Mouse (Mus musculus) left cerebral cortex, adult 9 months (tissue): Measurements from ENCODE around the gene Ltbr.
"Not testable (repeated sequence)": the region's sequence is repeated elsewhere in the genome, so short reads cannot be mapped to it uniquely, and the experiment has no call there.

Source experiments
- DNase-seq, 2 experiments: peaks; one replicate each; pipeline ENCODE4 v3.0.0; 2022; ENCODE audit warnings: low spot score in 2 of 2

Gene Ltbr

GRCm38 (mm10) chr6:125271455-125272227, 42.0 kb downstream of the Ltbr start:
- DNase-seq = peak; percentile 85 to 97

DNA sequence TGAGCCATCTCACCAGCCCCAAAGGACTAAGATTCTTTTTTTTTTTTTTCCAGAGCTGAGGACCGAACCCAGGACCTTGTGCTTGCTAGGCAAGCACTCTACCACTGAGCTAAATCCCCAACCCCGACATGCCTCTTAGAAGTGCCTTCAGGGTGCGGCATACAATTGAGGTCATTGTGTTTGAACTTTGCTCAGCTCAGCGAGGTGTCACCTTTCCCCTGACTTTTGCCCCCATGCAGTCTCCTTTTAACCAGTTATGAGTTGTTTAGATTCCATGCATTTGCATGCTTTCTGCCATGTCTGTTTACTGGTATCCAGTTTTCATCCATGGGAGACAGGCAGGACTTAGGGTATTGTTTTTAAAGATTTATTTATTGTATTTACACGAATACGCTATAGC, 44.9 kb downstream of the Ltbr start:
- DNase-seq = no peak

GRCm38 (mm10) chr6:125267469-125267868, 46.2 kb downstream of the Ltbr start:
- DNase-seq = no peak

DNA sequence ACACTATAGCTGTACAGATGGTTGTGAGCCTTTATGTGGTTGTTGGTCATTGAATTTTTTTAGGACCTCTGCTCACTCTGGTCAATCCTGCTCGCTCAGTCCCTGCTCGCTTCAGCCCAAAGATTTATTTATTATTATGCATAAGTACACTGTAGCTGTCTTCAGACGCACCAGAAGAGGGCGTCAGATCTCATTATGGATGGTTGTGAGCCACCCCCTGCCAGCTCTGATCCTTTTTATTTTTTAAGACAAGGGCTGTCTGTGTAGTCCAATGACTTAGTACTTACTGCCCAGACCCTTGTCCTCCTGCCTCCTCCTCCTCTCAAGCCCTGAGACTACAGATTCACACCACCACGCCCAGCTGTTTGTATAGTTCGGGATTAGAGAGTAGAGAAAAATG, 47.1 kb downstream of the Ltbr start:
- not testable (repeated sequence) for DNase-seq

- DNase-seq = no peak
Measured at GRCm38 (mm10) chr6:125266091-125266490, 47.6 kb downstream of the Ltbr start.

DNA sequence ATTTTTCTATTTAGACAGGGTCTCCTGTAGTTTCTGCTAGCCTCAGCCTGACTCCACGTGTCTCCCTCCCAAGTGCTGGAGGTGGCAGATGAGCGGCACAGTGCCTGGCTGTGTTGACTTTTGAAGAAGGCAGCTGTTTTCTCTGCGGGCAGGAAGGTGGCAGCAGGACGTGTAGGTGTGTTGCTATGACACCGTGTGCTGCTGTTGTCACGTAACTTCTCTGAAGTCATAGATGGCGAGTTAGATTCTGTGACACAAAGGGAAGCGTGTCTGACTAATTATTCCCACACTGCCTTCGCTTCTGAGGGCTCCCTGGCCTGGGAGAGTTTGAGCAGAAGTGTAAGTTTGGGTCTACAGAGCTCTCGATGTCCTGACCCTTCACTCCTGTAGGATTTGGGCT, 48.4 kb downstream of the Ltbr start:
- peak; percentile 42 to 52 for DNase-seq

DNA sequence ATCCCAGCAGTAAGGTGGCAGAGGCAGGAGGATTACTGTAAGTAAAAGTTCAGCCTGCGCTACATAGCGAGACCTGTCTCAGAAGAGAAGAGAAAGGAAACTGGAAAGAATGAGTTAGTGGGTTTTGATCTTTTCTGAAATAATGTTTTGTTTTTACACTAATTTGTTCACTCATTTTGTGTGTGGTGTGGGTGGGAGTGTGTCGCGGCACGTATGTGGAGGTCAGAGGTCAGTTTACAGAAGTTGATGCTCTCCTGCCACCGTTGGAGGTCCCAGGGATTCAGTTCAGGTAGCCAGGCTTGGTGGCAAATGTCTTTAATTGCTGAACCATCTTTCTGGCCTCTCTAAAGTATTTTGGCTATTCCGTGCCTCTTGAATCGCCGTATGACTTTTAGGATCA, 49.5 kb downstream of the Ltbr start:
- DNase-seq = no peak

GRCm38 (mm10) chr6:125260006-125260555, 53.6 kb downstream of the Ltbr start:
- no peak for DNase-seq
